Mouse (Mus musculus): Measurements from ENCODE around the gene Dennd2c. TPM values are rescaled to one million over a fixed set of nuclear protein-coding genes. Genes with fewer than 3 reads are reported as not detected.

Dennd2c gene
- total and polyA plus RNA-seq, 2 experiments from 2014 or later, result 0.63 to 1.7 TPM

DNA sequence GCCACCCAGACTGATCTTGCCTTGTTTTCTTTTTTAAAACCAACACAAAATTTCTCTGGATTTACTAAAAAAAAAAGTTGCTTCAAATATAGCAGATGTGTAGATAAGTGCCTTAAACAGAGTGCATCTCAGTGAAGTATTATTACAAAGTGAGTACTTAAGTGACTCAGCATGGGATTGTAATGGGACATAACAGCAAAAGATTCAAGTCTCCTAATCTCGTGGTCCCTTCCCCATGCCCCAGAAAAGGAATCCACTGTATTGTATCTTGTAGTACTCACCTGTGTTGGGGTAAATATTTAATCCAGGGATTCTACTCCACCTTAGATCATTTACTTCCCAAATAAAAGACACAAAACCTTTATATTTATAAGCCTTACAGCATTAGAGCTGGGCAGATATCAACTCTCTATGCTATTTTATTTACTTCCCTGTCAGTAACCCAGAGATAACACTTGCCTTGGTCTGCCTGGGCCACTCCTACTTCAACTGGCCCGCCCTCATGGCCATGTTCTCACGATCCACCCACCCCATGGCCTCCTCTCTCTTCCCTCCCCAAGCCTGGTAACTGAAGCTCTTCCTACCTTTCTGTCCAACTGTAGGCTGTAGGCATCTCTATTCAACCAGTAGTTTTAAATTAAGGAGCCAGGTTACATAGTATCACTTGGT, 57.0 kb downstream of the Dennd2c start:
- Histone ChIP-seq H3K27ac (ENCODE audit: low read depth, low read length) (no peak overlapping the region), H3K36me3 (ENCODE audit: insufficient read depth, low read length) (no peaks in the 10 kb centered on the region), H3K4me1 (ENCODE audit: insufficient read depth, low read length) (no peaks in the 10 kb centered on the region), H3K9me3 (ENCODE audit: low read length) (no peaks in the 10 kb centered on the region), H3K27me3 (ENCODE audit: insufficient read depth, low read length) (no peaks in the 10 kb centered on the region), H3K9ac (replicated peaks; ENCODE audit: low read length, poor library complexity, severe bottlenecking) (no peak overlapping the region), H3K4me3 (ENCODE audit: low read depth, low read length) (no peak overlapping the region), H3K4me2 (ENCODE audit: low read depth, low read length, poor library complexity, severe bottlenecking) (no peak overlapping the region)
- no peak for TF ChIP-seq CTCF (IDR thresholded peaks at IDR 0.05)
- ATAC-seq (ENCODE audit: low FRiP score) (no peak), DNase-seq (ENCODE audit: low spot score) (no peak)
- WGBS, result 70% methylated on average over 3 of the region's 3 CpGs

- H3K9ac ChIP-seq (replicated peaks; ENCODE audit: low read length, poor library complexity, severe bottlenecking), result no peak overlapping the region
- peak; percentile 86 for TF ChIP-seq CTCF (IDR thresholded peaks at IDR 0.05)
- peak; percentile 92 for DNase-seq (ENCODE audit: low spot score)
- H3K9me3 ChIP-seq (ENCODE audit: low read length), result no peaks in the 10 kb centered on the region
- no peak overlapping the region for H3K27ac ChIP-seq (ENCODE audit: low read depth, low read length)
- WGBS, result 10% methylated on average over 4 of the region's 4 CpGs
- H3K4me1 ChIP-seq (ENCODE audit: insufficient read depth, low read length), result no peaks in the 10 kb centered on the region
- peaks cover 4% of the 10 kb centered on the region; the same call in 1 of the 2 replicates for H3K36me3 ChIP-seq (ENCODE audit: insufficient read depth, low read length)
- no peak overlapping the region for H3K4me3 ChIP-seq (ENCODE audit: low read depth, low read length)
- ATAC-seq (ENCODE audit: low FRiP score), result no peak
- H3K27me3 ChIP-seq (ENCODE audit: insufficient read depth, low read length), result no peaks in the 10 kb centered on the region
- no peak overlapping the region for H3K4me2 ChIP-seq (ENCODE audit: low read depth, low read length, poor library complexity, severe bottlenecking)
These were observed 67.4 kb downstream of the Dennd2c start for GRCm38 (mm10) chr3:103169771-103170170.

GRCm38 (mm10) chr3:103171505-103172267, 69.3 kb downstream of the Dennd2c start, which contains the start of gene Bcas2:
Gene Bcas2, plus strand, starts transcription at chr3:103171655.
- ATAC-seq (ENCODE audit: low FRiP score) (peak; percentile 96), DNase-seq (ENCODE audit: low spot score) (peak; percentile 99)
- Histone ChIP-seq H3K27ac (ENCODE audit: low read depth, low read length) (peak within 1 kb of the TSS; percentile 81), H3K9ac (replicated peaks; ENCODE audit: low read length, poor library complexity, severe bottlenecking) (peak within 1 kb of the TSS; percentile 77), H3K4me3 (ENCODE audit: low read depth, low read length) (peak within 1 kb of the TSS; percentile 73), H3K36me3 (ENCODE audit: insufficient read depth, low read length) (peaks cover 14% of the 10 kb centered on the region; the same call in 1 of the 2 replicates), H3K9me3 (ENCODE audit: low read length) (no peaks in the 10 kb centered on the region), H3K27me3 (ENCODE audit: insufficient read depth, low read length) (no peaks in the 10 kb centered on the region), H3K4me2 (ENCODE audit: low read depth, low read length, poor library complexity, severe bottlenecking) (peak within 1 kb of the TSS; percentile 67), H3K4me1 (ENCODE audit: insufficient read depth, low read length) (no peaks in the 10 kb centered on the region)
- WGBS, result under 1% methylated on average over 55 of the region's 56 CpGs
- TF ChIP-seq CTCF (IDR thresholded peaks at IDR 0.05), result peak; percentile 42

GRCm38 (mm10) chr3:103172615-103173014, 70.2 kb downstream of the Dennd2c start:
- Histone ChIP-seq H3K9me3 (ENCODE audit: low read length) (no peaks in the 10 kb centered on the region), H3K27me3 (ENCODE audit: insufficient read depth, low read length) (no peaks in the 10 kb centered on the region), H3K4me2 (ENCODE audit: low read depth, low read length, poor library complexity, severe bottlenecking) (peak overlapping the region; percentile 67), H3K36me3 (ENCODE audit: insufficient read depth, low read length) (peaks cover 19% of the 10 kb centered on the region), H3K4me1 (ENCODE audit: insufficient read depth, low read length) (no peaks in the 10 kb centered on the region), H3K4me3 (ENCODE audit: low read depth, low read length) (peak overlapping the region; percentile 73), H3K9ac (replicated peaks; ENCODE audit: low read length, poor library complexity, severe bottlenecking) (peak overlapping the region; percentile 77; the same call in 1 of the 2 replicates), H3K27ac (ENCODE audit: low read depth, low read length) (no peak overlapping the region)
- TF ChIP-seq CTCF (IDR thresholded peaks at IDR 0.05), result no peak
- WGBS, result 45% methylated on average over 5 of the region's 5 CpGs
- ATAC-seq (ENCODE audit: low FRiP score), result no peak
- DNase-seq (ENCODE audit: low spot score), result no peak

DNA sequence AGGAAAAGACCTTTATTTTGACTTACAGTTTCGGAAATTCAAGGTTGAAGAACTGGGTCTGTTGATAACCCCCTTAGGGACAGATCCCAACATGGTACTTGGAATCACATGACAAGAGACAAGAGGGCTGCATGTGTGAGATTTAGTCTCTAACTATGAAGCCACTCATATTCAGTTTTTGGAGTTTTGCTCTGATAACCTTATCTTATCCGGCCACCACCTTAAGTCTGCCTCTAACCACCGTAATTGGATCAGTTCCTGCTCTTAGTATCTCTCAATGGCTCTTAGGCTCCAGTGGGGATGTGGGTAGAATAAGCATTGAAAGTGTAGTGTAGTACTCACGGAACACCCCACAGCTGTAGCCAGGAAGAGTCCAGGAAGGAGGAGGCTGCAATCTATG, 74.3 kb downstream of the Dennd2c start:
- Histone ChIP-seq H3K9me3 (ENCODE audit: low read length) (no peaks in the 10 kb centered on the region), H3K4me3 (ENCODE audit: low read depth, low read length) (no peak overlapping the region), H3K9ac (replicated peaks; ENCODE audit: low read length, poor library complexity, severe bottlenecking) (no peak overlapping the region), H3K36me3 (ENCODE audit: insufficient read depth, low read length) (peaks cover 33% of the 10 kb centered on the region), H3K4me2 (ENCODE audit: low read depth, low read length, poor library complexity, severe bottlenecking) (no peak overlapping the region), H3K27ac (ENCODE audit: low read depth, low read length) (no peak overlapping the region), H3K4me1 (ENCODE audit: insufficient read depth, low read length) (no peaks in the 10 kb centered on the region), H3K27me3 (ENCODE audit: insufficient read depth, low read length) (no peaks in the 10 kb centered on the region)
- WGBS, result 92% methylated on average over 4 of the region's 4 CpGs
- DNase-seq (ENCODE audit: low spot score), result no peak
- ATAC-seq (ENCODE audit: low FRiP score), result no peak
- TF ChIP-seq CTCF (IDR thresholded peaks at IDR 0.05), result no peak

- Histone ChIP-seq H3K9me3 (ENCODE audit: low read length) (no peaks in the 10 kb centered on the region), H3K4me1 (ENCODE audit: insufficient read depth, low read length) (no peaks in the 10 kb centered on the region), H3K9ac (replicated peaks; ENCODE audit: low read length, poor library complexity, severe bottlenecking) (no peak overlapping the region), H3K4me3 (ENCODE audit: low read depth, low read length) (no peak overlapping the region), H3K36me3 (ENCODE audit: insufficient read depth, low read length) (peaks cover 31% of the 10 kb centered on the region), H3K27ac (ENCODE audit: low read depth, low read length) (no peak overlapping the region), H3K4me2 (ENCODE audit: low read depth, low read length, poor library complexity, severe bottlenecking) (no peak overlapping the region), H3K27me3 (ENCODE audit: insufficient read depth, low read length) (no peaks in the 10 kb centered on the region)
- no peak for TF ChIP-seq CTCF (IDR thresholded peaks at IDR 0.05)
- WGBS, result 93% methylated on average over 9 of the region's 9 CpGs
- ATAC-seq (ENCODE audit: low FRiP score) (no peak), DNase-seq (ENCODE audit: low spot score) (no peak)
These were observed 77.1 kb downstream of the Dennd2c start for GRCm38 (mm10) chr3:103179527-103179926.

All from midbrain, postnatal 0 days (tissue).